Mouse (Mus musculus) olfactory bulb, adult 2 months (tissue): Measurements from ENCODE around the gene Brinp3. TPM values are rescaled to one million over a fixed set of nuclear protein-coding genes. Genes with fewer than 3 reads are reported as not detected.

Source experiments
- H3K27ac ChIP-seq: fragments of 200-500 bp; 2 replicates; pipeline ENCODE4 v1.5.1; 2012; ENCODE audit warnings: low read depth, low read length; ENCODE audit not compliant: insufficient read depth
- H3K4me1 ChIP-seq: fragments of 200-500 bp; 2 replicates; pipeline ENCODE4 v1.6.1; 2012; ENCODE audit warnings: low read length; ENCODE audit not compliant: control insufficient read depth, insufficient read depth
- H3K4me3 ChIP-seq: fragments of 200-500 bp; 2 replicates; pipeline ENCODE4 v1.5.1; 2012; ENCODE audit warnings: mild to moderate bottlenecking, low read depth, low read length, moderate library complexity; ENCODE audit not compliant: insufficient read depth
- CTCF ChIP-seq: fragments of 200-500 bp; IDR thresholded peaks from 2 replicates; pipeline ENCODE4 v1.5.1; 2012; ENCODE audit warnings: low read depth, mild to moderate bottlenecking, low read length, moderate library complexity; ENCODE audit not compliant: insufficient read depth
- POLR2A ChIP-seq: fragments of 200-500 bp; IDR thresholded peaks from 2 replicates; pipeline ENCODE4 v1.6.1; 2012; ENCODE audit warnings: mild to moderate bottlenecking, low read depth, low read length, moderate library complexity; ENCODE audit not compliant: insufficient read depth
- WGBS: fragments of 180-500 bp; shearing (Covaris S2); methylation state at CpG from one replicate; pipeline ENCODE4 v1.1.7; 2018; 5-methylcytosine and 5-hydroxymethylcytosine counted together
- polyA plus RNA-seq: library from polyadenylated mRNA; stranded (reverse); fragments of >200 nt; gene quantifications from 2 replicates; pipeline ENCODE4 v1.2.4, GENCODE M21; 2012; ENCODE audit warnings: low replicate concordance; ENCODE audit not compliant: missing spikeins, insufficient read depth, insufficient read length

Gene Brinp3
- polyA plus RNA-seq, 1 experiment, result not detected

DNA sequence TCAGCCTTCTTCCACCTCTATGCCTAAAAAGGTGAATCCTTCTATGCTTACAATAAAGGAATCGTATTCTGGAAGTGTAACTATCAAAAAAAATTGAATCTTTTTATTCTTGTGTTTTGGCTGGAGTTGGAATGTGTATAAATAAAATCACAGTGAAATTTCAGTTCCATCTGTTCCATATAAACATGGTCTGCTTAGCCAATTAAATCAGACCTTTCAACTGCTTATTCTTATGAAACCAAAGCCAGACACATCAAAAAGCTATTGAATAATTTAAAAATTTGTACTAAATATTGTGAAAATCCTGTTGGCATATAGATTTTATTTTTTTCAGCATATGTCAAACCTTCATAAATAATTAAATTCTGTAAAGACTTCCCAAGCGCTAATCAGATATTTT, 355.6 kb downstream of the Brinp3 start:
- no peak for TF ChIP-seq POLR2A
- no peak for TF ChIP-seq CTCF
- 72% methylated on average over 2 of the region's 2 CpGs for WGBS
- H3K4me1 ChIP-seq, result no peaks in the 10 kb centered on the region
- no peak overlapping the region for H3K4me3 ChIP-seq
- no peak overlapping the region for H3K27ac ChIP-seq

DNA sequence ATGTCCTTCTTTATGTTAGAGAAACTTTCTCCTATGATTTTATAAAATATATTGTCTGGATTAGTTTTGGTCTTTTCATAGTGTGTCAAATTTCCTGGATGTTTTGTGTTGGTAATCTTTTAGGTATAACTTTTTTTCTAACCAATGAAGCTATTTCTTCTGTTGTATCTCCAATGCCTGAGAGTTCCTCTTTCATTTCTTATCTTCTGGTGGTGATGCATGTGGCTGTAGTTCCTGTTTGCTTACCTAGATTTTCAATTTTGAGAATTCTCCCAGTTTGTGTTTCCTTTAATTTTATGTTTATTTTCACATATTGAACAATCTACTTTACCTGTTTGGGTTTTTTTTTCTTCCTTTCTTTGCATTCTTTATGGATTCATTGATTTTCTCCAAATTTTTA, 404.1 kb downstream of the Brinp3 start:
- Histone ChIP-seq H3K4me1 (no peaks in the 10 kb centered on the region), H3K4me3 (no peak overlapping the region), H3K27ac (no peak overlapping the region)
- TF ChIP-seq CTCF (no peak), POLR2A (no peak)

DNA sequence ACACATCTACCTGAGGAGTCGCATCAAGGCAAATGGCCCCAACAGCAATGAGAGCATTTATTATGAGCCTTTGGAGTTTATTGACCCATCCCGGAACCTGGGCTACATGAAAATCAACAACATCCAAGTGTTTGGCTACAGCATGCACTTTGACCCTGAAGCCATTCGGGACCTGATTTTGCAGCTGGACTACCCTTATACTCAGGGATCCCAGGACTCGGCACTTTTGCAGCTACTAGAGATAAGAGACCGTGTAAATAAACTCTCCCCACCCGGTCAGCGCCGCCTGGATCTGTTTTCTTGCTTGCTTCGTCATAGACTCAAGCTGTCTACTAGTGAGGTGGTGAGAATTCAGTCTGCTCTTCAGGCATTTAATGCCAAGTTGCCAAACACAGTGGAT, 407.1 kb downstream of the Brinp3 start:
- Histone ChIP-seq H3K4me1 (no peaks in the 10 kb centered on the region), H3K27ac (no peak overlapping the region), H3K4me3 (no peak overlapping the region)
- 94% methylated on average over 9 of the region's 9 CpGs for WGBS
- TF ChIP-seq POLR2A (no peak), CTCF (no peak)

DNA sequence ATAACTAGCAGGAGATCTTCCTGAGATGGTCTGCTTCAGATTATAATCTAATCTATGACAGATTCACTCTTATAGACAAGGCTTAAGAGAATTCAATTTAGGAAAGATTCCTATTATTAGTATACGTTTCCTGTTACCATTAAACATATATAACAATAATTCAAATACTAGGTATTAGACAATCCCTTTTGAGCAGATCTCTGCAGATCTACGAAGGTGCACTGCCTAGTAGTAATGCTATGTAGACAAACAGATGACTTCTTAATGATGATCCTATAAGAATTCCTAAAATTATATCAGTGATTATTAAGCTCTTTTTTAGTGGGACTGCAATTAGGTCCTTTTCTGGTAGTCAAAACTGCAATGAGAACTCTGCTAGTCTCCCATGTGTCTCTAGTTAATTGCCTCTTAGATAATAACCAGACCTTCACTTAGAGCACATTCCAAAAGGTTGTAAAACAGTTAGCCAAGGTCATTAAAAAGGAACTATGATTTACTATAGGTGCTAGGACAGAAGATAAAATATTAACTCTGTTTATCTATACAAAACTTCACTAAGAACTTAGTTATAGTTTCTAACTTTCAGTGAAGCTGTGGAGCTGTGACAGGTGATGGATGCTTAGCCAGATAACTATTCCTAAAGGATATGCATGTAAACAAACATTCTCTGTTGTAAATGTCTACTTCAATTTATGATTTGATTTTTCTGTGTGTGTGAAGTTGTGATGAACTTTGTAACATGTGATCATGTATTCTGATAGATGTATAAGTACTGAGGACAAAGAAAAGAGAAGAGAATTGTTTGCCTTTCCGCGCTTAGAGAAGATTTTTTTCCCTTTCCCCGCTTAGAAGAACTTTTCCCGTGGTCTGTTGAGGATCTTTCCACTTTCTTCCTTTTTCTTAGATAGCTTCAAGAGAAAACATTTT, 445.2 kb downstream of the Brinp3 start:
- TF ChIP-seq CTCF (no peak), POLR2A (no peak)
- no peak overlapping the region for H3K4me3 ChIP-seq
- no peaks in the 10 kb centered on the region for H3K4me1 ChIP-seq
- no peak overlapping the region for H3K27ac ChIP-seq
- 93% methylated on average over 6 of the region's 6 CpGs for WGBS
